Mouse (Mus musculus): ENCODE data around the gene Skp2. TPM values are rescaled to one million over a fixed set of nuclear protein-coding genes. Genes with fewer than 3 reads are reported as not detected.

Skp2 gene
- polyA plus RNA-seq, 1 experiment = 22.1 TPM

DNA sequence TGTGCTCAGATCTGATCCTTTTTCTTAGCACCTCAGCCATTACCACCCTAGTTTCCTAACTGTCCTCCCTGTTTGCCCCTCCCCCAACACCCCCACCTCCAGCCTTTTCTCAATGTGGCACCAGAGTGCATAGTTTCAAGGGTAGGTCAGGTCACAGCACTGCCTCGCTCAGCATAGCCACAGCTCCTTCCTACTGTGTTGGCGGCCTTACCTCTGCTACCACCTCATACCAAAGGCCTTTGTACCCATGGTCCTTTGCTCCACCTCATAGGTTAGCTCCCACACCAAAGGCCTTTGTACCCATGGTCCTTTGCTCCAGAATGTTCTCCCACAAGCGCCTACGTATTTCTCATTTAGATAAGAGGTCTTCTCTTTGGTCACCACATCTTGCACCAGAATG is 36.4 kb downstream of the Skp2 start:
- no peak overlapping the region for H3K27ac ChIP-seq (ENCODE audit: insufficient read depth, low read length)
- no peak overlapping the region for H3K4me3 ChIP-seq (ENCODE audit: insufficient read depth, low read length)
- H3K4me1 ChIP-seq (ENCODE audit: control insufficient read depth, insufficient read depth, low read length) = no peaks in the 10 kb centered on the region
- TF ChIP-seq CTCF (IDR thresholded peaks at IDR 0.05; ENCODE audit: borderline replicate concordance, insufficient read depth, low read length) (no peak), POLR2A (IDR thresholded peaks at IDR 0.05; ENCODE audit: low read depth, low read length) (no peak)

DNA sequence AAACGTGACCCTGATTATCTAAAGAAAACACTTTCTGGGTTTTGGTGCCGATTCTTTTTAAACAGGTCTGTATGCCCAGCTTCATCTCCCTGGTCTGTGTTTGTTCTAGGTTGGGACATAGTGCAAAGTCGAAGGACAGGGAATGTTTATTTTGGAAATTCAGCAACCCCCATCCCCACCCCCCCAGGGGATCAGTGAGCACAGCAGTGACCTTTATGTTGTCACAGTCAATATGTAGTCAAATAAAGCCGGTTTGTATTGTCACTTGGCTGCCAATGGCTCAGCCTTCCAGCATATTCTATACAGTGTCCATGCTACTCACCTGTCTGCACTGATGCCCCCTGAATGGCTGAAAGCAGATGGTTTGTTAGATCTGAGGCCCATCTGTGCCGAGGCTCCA is 40.6 kb downstream of the Skp2 start:
- Histone ChIP-seq H3K4me1 (ENCODE audit: control insufficient read depth, insufficient read depth, low read length) (no peaks in the 10 kb centered on the region), H3K4me3 (ENCODE audit: insufficient read depth, low read length) (no peak overlapping the region), H3K27ac (ENCODE audit: insufficient read depth, low read length) (no peak overlapping the region)
- TF ChIP-seq CTCF (IDR thresholded peaks at IDR 0.05; ENCODE audit: borderline replicate concordance, insufficient read depth, low read length) = no peak
- no peak for TF ChIP-seq POLR2A (IDR thresholded peaks at IDR 0.05; ENCODE audit: low read depth, low read length)

DNA sequence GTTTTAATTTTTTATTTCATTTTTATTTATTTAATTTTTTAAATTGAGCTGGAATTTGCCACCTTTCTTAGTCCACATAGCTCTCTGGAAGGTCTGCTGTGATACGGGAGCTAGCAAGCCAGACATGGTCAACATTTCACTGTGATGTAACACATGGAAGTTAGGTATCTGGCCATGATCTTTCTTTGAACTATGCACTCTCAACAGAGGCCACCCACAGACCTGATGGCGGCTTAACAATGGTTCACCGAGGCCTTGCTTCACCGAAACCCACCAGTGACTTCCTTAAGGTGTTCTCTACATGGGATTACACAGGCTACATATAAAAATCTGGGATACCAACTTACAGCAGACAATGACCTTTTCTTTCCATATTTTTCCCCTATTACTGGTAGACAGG is 41.1 kb downstream of the Skp2 start:
- H3K4me3 ChIP-seq (ENCODE audit: insufficient read depth, low read length) = no peak overlapping the region
- H3K4me1 ChIP-seq (ENCODE audit: control insufficient read depth, insufficient read depth, low read length) = no peaks in the 10 kb centered on the region
- TF ChIP-seq CTCF (IDR thresholded peaks at IDR 0.05; ENCODE audit: borderline replicate concordance, insufficient read depth, low read length) (no peak), POLR2A (IDR thresholded peaks at IDR 0.05; ENCODE audit: low read depth, low read length) (no peak)
- no peak overlapping the region for H3K27ac ChIP-seq (ENCODE audit: insufficient read depth, low read length)

DNA sequence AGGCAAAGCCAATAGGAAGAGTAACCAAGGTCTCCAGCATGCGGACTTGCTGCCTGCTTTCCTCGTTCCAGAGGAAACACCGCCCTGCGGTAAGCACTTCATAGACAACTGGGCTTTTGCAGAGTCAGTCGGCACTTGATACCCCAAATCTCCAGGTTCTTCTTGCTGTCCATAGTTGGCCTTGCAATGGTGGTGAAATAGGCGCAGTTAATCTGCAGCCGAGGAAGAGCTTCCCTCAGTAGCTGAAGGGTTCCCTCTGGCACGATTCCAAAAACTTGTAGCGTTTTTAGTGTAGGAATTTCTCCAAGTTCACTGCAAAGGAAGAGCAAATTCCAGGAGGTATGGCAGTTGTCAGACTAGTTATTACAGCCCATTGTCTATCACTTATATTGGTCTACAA is 41.7 kb downstream of the Skp2 start:
- Histone ChIP-seq H3K4me3 (ENCODE audit: insufficient read depth, low read length) (no peak overlapping the region), H3K27ac (ENCODE audit: insufficient read depth, low read length) (no peak overlapping the region)
- TF ChIP-seq CTCF (IDR thresholded peaks at IDR 0.05; ENCODE audit: borderline replicate concordance, insufficient read depth, low read length) (no peak), POLR2A (IDR thresholded peaks at IDR 0.05; ENCODE audit: low read depth, low read length) (no peak)

DNA sequence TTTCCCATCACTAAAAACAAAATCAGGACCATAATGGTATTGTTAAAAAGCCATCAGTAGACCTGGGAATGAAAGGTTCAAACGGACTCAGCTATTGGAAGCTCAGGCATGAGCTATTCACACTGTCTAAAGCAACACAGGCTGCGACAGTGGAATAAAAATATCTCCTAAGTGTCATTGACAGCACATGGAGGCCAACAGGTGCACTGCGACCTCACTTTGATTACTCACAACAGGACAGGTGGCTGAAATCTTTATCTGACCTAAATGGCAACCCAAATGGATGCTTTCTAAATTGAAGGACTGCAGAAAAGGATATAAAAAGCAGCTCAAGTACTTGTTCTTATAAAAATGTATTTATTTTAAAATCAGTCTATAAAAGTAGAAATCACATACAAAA is 43.6 kb downstream of the Skp2 start:
- TF ChIP-seq POLR2A (IDR thresholded peaks at IDR 0.05; ENCODE audit: low read depth, low read length) (no peak), CTCF (IDR thresholded peaks at IDR 0.05; ENCODE audit: borderline replicate concordance, insufficient read depth, low read length) (no peak)
- H3K27ac ChIP-seq (ENCODE audit: insufficient read depth, low read length) = no peak overlapping the region
- no peaks in the 10 kb centered on the region for H3K4me1 ChIP-seq (ENCODE audit: control insufficient read depth, insufficient read depth, low read length)
- H3K4me3 ChIP-seq (ENCODE audit: insufficient read depth, low read length) = no peak overlapping the region

More for the DNA sequence above, 41.7 kb downstream of the Skp2 start:
- no peaks in the 10 kb centered on the region for H3K4me1 ChIP-seq (ENCODE audit: control insufficient read depth, insufficient read depth, low read length)

DNA sequence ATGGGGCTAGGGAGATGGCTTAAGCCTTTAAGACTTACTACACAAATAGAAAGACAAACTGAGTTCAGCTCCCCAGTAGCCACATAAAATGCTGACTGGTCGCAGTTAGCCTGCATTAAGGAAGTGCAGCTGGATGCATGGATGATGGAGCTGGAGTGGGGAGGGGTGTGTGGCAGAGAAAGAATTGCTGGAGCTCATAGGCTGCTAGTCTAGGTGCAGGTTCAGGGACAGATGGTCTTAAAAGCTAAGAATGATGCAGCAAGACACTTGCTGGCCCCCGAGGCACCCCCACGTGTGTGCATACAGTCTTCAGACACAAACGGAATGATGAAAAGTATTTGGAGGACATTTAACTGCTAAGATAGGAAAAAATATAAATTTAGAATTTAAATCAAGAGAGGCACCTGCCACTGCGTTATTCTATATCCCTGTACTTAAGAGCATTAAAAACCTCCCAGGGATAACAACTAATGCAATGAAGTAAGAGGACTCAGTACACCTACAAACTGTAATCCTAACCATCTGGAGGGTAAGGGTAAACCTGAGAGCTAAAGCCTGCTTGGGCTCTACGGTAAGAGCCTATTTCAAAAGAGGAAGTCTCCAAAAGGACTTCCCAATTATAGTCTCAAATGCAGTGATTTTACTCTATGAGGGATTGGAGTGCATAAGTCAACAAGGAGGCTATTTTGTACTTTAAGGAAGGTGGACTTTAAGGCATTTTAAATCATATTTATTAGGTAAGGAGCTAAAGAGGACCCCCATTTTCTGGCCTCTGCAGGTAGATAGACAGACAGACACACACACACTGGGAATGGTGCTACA is 44.5 kb downstream of the Skp2 start:
- H3K4me3 ChIP-seq (ENCODE audit: insufficient read depth, low read length) = no peak overlapping the region
- no peak for TF ChIP-seq POLR2A (IDR thresholded peaks at IDR 0.05; ENCODE audit: low read depth, low read length)
- no peak for TF ChIP-seq CTCF (IDR thresholded peaks at IDR 0.05; ENCODE audit: borderline replicate concordance, insufficient read depth, low read length)
- H3K27ac ChIP-seq (ENCODE audit: insufficient read depth, low read length) = no peak overlapping the region
- H3K4me1 ChIP-seq (ENCODE audit: control insufficient read depth, insufficient read depth, low read length) = no peaks in the 10 kb centered on the region

DNA sequence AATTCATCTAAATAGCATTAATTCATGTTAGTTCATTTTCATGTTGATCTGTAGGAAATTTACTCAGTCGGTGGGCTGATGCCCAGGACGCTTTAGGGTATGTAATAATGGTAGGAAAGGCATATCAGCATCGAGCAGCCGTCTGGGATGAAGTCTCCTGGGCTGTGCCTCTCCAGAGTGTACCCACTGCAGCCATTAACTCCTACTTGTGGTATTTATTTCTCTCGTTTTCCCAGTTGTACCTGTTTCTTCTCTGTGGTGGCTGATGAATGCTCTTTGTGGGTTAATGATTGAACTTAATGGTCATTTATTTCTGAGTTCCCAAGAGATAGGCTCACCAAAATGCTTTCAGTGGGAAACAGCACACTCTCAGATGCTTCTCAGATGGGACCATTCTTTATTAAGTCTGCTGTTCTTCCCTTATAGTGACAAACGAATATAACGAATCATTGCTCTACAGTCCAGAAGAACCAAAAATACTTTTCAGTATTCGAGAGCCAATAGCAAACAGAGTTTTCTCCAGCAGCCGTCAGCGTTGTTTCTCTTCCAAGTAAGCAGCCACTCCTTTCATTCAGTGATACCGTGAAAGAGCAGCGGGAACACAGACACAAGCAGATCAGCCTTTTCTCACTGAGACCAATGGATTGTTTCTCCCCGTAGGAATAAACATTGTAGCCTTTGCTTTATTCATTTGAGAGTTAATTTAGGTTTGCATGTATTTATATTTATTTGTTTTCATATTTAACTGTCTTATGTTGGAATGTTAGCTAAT is 48.7 kb downstream of the Skp2 start:
- Histone ChIP-seq H3K4me1 (ENCODE audit: control insufficient read depth, insufficient read depth, low read length) (no peaks in the 10 kb centered on the region), H3K27ac (ENCODE audit: insufficient read depth, low read length) (no peak overlapping the region), H3K4me3 (ENCODE audit: insufficient read depth, low read length) (no peak overlapping the region)
- no peak for TF ChIP-seq CTCF (IDR thresholded peaks at IDR 0.05; ENCODE audit: borderline replicate concordance, insufficient read depth, low read length)
- TF ChIP-seq POLR2A (IDR thresholded peaks at IDR 0.05; ENCODE audit: low read depth, low read length) = no peak

DNA sequence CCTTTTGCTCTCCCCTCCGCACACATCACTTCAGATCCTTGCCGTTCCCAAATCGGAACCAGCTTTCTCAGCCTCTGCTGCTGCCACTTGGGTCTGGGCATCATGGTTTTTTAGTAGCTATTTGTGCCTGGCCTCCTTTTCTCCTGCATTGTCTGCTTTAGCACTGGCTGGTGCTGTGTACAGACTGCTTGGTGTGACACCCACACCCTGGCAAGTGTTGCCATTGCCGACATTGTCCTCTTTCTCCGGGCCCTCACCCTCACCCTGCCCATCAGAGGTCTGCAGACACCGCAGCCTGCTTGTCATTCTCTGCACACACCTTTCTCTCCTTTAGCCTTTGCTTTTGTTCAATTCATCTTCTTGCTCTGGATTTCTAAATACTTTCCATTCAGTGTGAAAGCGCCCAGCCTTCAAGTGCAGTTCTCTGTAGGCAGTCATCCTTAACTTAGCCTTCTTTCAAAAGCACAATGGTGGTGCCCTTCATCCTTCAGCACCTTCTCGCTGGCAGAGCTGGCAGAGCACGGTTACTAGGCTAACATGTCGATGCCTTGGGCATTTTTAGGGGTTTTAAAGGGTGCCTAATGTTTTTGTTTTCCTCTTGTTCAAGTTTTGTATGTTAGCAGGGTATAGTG is 54.7 kb downstream of the Skp2 start:
- Histone ChIP-seq H3K4me1 (ENCODE audit: control insufficient read depth, insufficient read depth, low read length) (no peaks in the 10 kb centered on the region), H3K4me3 (ENCODE audit: insufficient read depth, low read length) (no peak overlapping the region), H3K27ac (ENCODE audit: insufficient read depth, low read length) (no peak overlapping the region)
- TF ChIP-seq CTCF (IDR thresholded peaks at IDR 0.05; ENCODE audit: borderline replicate concordance, insufficient read depth, low read length) = no peak
- no peak for TF ChIP-seq POLR2A (IDR thresholded peaks at IDR 0.05; ENCODE audit: low read depth, low read length)

DNA sequence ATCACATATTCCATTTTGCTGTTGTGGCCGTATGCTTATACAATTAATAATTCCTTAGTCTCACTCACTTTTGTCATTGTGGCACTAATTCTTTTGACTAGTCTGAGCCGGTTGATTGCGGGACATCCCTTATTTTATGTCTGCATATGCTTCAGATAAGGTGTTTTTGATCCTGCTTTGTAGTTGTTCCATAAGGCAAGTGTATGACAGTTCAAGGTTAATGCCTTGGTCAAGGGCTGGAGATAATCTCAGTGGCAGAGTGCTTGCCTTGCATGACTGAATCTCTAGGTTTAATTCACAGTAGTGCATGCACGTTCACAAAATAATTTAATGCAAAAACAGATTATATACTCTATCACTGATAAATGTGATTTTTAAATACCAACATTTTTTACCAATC is 58.4 kb downstream of the Skp2 start:
- Histone ChIP-seq H3K4me1 (ENCODE audit: control insufficient read depth, insufficient read depth, low read length) (no peaks in the 10 kb centered on the region), H3K4me3 (ENCODE audit: insufficient read depth, low read length) (no peak overlapping the region)
- TF ChIP-seq CTCF (IDR thresholded peaks at IDR 0.05; ENCODE audit: borderline replicate concordance, insufficient read depth, low read length) = no peak
- TF ChIP-seq POLR2A (IDR thresholded peaks at IDR 0.05; ENCODE audit: low read depth, low read length) = no peak

DNA sequence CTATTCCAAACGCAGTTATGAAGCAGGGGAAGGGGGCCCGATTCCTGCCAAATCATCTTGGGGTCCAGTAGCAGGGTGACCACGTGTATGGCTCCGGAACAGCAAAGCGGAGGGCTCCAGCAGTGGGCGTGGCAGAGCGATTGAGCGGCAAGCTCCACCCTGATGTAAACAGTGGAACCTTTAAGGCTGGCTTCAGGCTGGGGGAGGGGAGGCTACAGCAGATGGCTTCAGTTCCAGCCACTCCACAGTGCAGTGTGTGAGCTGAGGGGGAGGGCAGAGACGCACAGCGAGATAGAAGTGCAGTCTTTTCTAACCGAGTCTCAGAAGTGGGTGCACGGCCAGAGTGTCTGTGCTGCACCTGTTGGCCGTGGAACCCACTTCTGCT is 60.9 kb downstream of the Skp2 start:
- H3K4me1 ChIP-seq (ENCODE audit: control insufficient read depth, insufficient read depth, low read length) = no peaks in the 10 kb centered on the region
- no peak overlapping the region for H3K4me3 ChIP-seq (ENCODE audit: insufficient read depth, low read length)
- no peak overlapping the region for H3K27ac ChIP-seq (ENCODE audit: insufficient read depth, low read length)
- no peak for TF ChIP-seq POLR2A (IDR thresholded peaks at IDR 0.05; ENCODE audit: low read depth, low read length)
- no peak for TF ChIP-seq CTCF (IDR thresholded peaks at IDR 0.05; ENCODE audit: borderline replicate concordance, insufficient read depth, low read length)

More for the DNA sequence above, 58.4 kb downstream of the Skp2 start:
- no peak overlapping the region for H3K27ac ChIP-seq (ENCODE audit: insufficient read depth, low read length)

All from embryonic fibroblast, embryonic 13.5 days (primary cell).